Mouse (Mus musculus) left cerebral cortex, postnatal 14 days (tissue): ENCODE data around the gene Slc9a7. TPM values are rescaled to one million over a fixed set of nuclear protein-coding genes. Genes with fewer than 3 reads are reported as not detected.
A peak's percentile ranks its signal among the peaks of the same experiment; 100 is the strongest.

Experiments used
- DNase-seq, 2 experiments: peaks; one replicate each; pipeline ENCODE4 v3.0.0; 2021 to 2022; ENCODE audit warnings: low spot score in 2 of 2, mixed read lengths in 1 of 2
- intact Hi-C: fragments of 180-260 bp; cut with DNase I; formaldehyde crosslinking; loops from one replicate; pipeline ENCODE4 v1.15.1; 2025
- long read RNA-seq, 2 experiments: library from polyadenylated mRNA; stranded (forward); transcript quantifications; one replicate each; pipeline ENCODE4 v2.0.0; 2021
- total RNA-seq, 2 experiments: library from RNA; stranded (reverse); gene quantifications; 2 replicates each; pipeline ENCODE4 v1.2.3; 2021

The Slc9a7 gene
- 10 to 100 TPM; 63.5 to 66.0 TPM for total RNA-seq
- long read RNA-seq, experiment 1, partial matches to known transcripts, result 0 of 9 reads
- long read RNA-seq, experiment 1, other reads (novel, unspliced or antisense), result 8 of 9 reads
- long read RNA-seq, experiment 2, partial matches to known transcripts, result 0 of 3 reads
- long read RNA-seq, experiment 2, other reads (novel, unspliced or antisense), result 2 of 3 reads

GRCm38 (mm10) chrX:20291282-20292039 is at the start of gene Slc9a7:
Gene Slc9a7 (minus strand): TSS chrX:20291807.
- intact Hi-C loops, result loop anchor here (5.0 kb wide), 1 partner anchor 129 kb away; no protein-coding TSS in a partner anchor
- DNase-seq, result peak; percentile 46 to 68

- intact Hi-C loops, result loop anchor here (2.0 to 5.0 kb wide), 2 partner anchors 169 to 313 kb away; no protein-coding TSS in a partner anchor
These were observed 44.1 kb upstream of the Slc9a7 start for GRCm38 (mm10) chrX:20335722-20336121.

GRCm38 (mm10) chrX:20332756-20333155 is 41.1 kb upstream of the Slc9a7 start:
- intact Hi-C loops, result no loop called here
- DNase-seq, result peak; percentile 3 to 22

More at GRCm38 (mm10) chrX:20335722-20336121, 44.1 kb upstream of the Slc9a7 start:
- DNase-seq, result peak; percentile 17 to 60

DNA sequence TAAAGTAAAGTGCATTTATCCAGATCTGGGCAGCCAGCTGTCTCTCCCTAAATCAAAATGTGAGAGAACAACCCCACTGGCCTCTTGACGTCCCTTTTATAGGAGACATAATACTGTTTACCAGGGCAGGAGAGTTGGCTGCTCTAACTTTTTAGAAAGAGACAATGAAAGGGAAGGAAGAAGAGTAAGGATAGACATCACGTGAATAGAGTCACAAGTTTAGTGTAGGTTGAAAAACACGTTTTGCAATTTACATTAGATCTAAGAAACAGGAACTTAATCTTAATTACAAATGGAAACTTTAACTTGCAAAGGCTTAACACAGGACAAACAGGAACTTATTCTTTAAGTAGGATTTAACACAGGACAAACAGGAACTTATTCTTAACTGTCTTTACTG is 15.6 kb upstream of the Slc9a7 start:
- intact Hi-C loops, result no loop called here
- no peak for DNase-seq

DNA sequence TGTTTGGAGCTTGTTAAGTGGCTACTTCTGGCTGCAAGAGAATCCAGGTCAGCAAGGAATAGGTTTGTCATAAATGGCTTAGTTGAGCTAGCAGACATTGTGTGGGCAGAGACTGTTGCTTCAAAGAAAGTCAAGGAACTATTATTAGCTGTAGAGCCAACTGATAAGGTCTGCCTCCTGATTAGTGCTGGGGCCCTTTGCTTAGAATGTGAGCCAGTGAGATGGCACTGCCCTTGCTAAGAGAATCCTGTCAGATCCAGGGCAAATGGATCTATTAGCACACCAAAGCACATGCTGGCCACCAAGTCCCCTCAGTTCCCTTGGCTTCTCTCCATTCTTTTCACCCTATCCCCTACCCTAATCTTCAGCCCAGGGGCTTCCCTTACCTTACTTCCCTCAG is 14.3 kb upstream of the Slc9a7 start:
- intact Hi-C loops, result no loop called here
- DNase-seq, result no peak

DNA sequence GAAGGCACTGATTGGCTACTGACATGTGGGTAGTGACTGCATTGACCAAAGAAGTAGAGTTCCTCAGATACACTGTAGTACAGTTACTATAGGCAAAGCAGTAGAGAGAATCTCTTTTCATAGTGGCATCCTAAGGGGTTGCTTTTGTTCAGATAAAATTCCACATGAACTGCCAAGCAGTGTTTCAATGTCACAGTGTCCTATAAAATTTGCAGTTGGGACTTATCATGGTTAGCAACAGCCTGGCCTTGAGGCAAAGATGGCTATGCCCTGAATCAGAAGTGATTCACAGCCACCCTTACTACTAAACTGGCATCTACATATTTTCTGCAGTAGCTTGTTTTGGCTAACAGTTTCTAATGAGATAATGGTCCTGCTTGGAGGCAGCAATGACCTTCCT is 11.7 kb upstream of the Slc9a7 start:
- no peak for DNase-seq
- intact Hi-C loops, result no loop called here

DNA sequence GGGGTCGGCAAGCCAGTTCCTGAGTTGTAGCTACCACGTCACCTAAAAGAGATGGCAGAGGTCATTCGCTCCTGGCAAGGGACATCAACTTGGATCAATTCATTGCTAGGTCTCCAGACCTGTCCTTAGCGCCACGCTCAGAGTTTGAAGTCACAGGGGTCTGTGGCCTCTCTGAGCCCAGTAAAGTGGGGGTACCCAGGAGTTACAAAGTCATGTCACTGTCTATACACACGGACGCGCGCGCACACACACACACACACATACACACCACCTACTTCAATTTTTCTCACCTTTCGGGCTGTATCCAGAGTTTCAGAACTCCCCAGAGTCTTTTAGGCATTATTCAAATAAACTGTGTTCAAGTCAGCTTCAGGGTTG is 422 bp upstream of the Slc9a7 start:
- DNase-seq, result no peak
- intact Hi-C loops, result loop anchor here (5.0 kb wide), 1 partner anchor 130 kb away; no protein-coding TSS in a partner anchor

DNA sequence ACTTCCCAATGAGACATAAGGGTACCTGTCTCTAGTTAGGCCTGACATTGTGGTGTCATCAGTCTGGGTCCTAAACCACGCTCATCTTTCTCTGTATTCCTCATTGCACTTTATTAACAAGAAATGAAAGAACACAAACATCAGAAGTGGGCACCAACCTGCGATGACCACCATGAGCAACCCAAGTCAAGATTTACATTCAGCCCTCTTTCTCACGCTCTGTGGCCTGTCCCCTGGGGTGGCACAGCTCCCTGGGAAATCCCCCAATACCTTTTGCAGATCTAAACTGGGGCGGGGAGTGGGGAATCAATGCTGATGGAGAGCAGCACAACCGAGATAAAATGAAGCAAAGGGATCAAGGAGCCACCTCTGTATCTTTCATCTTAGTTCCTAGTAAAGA is 892 bp downstream of the Slc9a7 start:
- peak in 1 of 2 experiments; percentile 2 for DNase-seq
- intact Hi-C loops, result loop anchor here (5.0 kb wide), 1 partner anchor 128 kb away; no protein-coding TSS in a partner anchor

GRCm38 (mm10) chrX:20288674-20289073 is 2.9 kb downstream of the Slc9a7 start:
- DNase-seq, result no peak
- intact Hi-C loops, result no loop called here

- intact Hi-C loops, result no loop called here
- DNase-seq, result no peak
These were observed 5.4 kb downstream of the Slc9a7 start for GRCm38 (mm10) chrX:20286254-20286653.

DNA sequence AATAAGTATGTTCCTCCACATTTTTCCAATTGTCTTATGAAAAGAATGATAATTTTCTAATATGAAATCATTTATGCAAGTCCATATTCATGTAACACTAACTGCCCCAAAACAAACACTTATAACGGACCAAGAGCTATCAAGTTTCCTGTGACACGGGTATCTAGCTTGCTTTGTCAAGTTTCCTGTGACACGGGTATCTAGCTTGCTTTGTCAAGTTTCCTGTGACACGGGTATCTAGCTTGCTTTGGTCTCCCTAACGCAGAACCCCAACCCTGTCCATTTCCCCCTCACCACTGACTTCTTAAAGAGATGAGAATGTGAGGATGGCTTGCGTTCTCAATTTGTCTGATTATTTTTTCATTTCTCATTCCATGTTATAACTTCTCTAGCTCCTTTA is 12.2 kb downstream of the Slc9a7 start:
- intact Hi-C loops, result no loop called here
- no peak for DNase-seq

GRCm38 (mm10) chrX:20273854-20274253 is 17.8 kb downstream of the Slc9a7 start:
- intact Hi-C loops, result no loop called here
- no peak for DNase-seq

DNA sequence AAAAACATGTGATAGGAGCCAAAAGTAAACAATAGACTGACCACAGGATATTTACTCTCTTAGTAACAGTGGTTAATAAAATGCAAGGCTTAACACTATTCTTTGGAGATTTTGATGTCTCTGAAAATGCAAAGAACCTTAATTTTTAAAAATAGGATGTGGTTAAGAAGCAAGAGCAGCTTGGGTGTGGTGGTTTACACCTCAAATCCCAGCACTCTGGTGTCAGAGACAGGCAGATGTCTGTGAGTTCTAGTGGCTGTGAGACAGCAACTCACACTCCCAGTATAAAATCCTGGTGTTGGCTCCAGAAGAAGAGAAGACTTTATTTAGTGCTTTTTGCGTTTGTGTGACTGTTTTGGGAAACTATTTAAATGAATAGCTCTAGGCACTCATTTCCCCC is 19.6 kb downstream of the Slc9a7 start:
- no peak for DNase-seq
- intact Hi-C loops, result no loop called here

GRCm38 (mm10) chrX:20269980-20270379 is 21.6 kb downstream of the Slc9a7 start:
- intact Hi-C loops, result no loop called here
- DNase-seq, result no peak

GRCm38 (mm10) chrX:20264370-20264769 is 27.2 kb downstream of the Slc9a7 start:
- no peak for DNase-seq

GRCm38 (mm10) chrX:20228102-20228501 is 63.5 kb downstream of the Slc9a7 start:
- DNase-seq, result no peak
- intact Hi-C loops, result no loop called here

More at GRCm38 (mm10) chrX:20264370-20264769, 27.2 kb downstream of the Slc9a7 start:
- intact Hi-C loops, result no loop called here

DNA sequence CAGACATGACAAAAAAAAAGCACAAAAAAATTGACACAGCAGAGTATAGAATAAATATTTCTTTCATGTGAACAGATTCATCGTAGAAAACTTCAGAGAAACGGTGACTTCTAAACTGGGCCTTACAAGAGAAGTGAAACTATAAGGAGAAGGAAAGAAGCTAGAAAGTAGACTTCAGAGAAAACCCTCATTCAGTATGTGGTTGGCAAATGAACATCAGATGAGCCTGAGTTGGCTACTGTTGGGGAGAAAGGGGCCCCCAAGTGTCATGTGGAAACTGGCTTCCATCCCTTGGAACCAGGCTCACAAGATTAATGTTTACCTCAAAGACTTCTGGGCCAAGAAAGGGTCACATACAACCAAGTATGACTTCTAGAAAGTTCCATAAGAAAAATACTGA is 70.1 kb downstream of the Slc9a7 start:
- intact Hi-C loops, result no loop called here
- no peak for DNase-seq

DNA sequence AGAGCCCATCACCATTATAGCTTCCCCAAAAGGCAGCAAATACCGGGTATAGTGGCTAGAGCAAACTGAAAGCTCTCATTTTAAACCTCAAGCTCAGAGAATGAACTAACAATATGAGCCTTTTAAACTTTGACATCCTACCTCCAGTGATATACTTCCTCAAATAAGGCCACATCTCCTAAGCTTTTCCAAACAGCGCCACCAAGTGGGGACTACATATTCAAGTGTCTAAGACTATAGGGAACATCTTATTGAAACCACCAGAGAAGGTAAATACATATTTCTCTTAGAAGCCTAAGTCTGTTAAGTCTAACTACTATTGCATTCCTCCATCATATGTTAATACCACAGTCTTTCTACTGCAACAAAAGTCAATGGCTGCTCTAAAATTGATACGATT is 106.0 kb downstream of the Slc9a7 start:
- intact Hi-C loops, result no loop called here
- DNase-seq, result no peak

GRCm38 (mm10) chrX:20176792-20177191 is 114.8 kb downstream of the Slc9a7 start:
- DNase-seq, result no peak
- intact Hi-C loops, result no loop called here

- intact Hi-C loops, result no loop called here
- DNase-seq, result no peak
These were observed 123.2 kb downstream of the Slc9a7 start for GRCm38 (mm10) chrX:20168430-20168829.

- intact Hi-C loops, result loop anchor here (5.0 kb wide), 1 partner anchor 127 kb away; the partner anchor contains the start of gene Slc9a7
- DNase-seq, result no peak
These were observed 126.6 kb downstream of the Slc9a7 start for GRCm38 (mm10) chrX:20164984-20165383.
